Comparison of ENCODE assay signal across 10 mouse cellular contexts in genomic region chr5:43237238-43237637, GRCm38 (mm10). TPM values are rescaled to one million over a fixed set of nuclear protein-coding genes. Genes with fewer than 3 reads are reported as not detected.
DNase-seq lines count a peak whose midpoint lies in the region; ATAC-seq and TF ChIP-seq lines count a peak whose summit lies in the region.
"Had no signal": no experiment of that assay in that cellular context is flagged by ENCODE, and none has a peak within 500 bp of the region (broad histone marks: within the 10 kb centered on the region; RNA-seq: fewer than 3 reads in every experiment).

No protein-coding gene starts in this region.

- H3K4me2 ChIP-seq in heart, embryonic 14.5 days (ENCODE audit: low read length), result peak overlapping the region; percentile 68
- no peak overlapping the region for H3K4me2 ChIP-seq in midbrain, embryonic 11.5 days

- peak overlapping the region; percentile 19 to 93 for H3K4me3 ChIP-seq in heart, embryonic 14.5 days (ENCODE audit: control insufficient read depth in 1 of 2, insufficient read depth in 1 of 2, low read depth in 1 of 2, low read length in 2 of 2)
- H3K4me3 ChIP-seq in midbrain, embryonic 11.5 days (ENCODE audit: low read depth, low read length), result no peak overlapping the region

- H3K4me1 ChIP-seq in heart, embryonic 14.5 days (ENCODE audit: control insufficient read depth in 2 of 2, insufficient read depth in 2 of 2, low read length in 2 of 2), result peaks cover 2 to 18% of the 10 kb centered on the region in 2 experiments; a peak in 2 of 4 replicates
- no peaks in the 10 kb centered on the region; the same call in 1 of the 2 replicates for H3K4me1 ChIP-seq in midbrain, embryonic 11.5 days (ENCODE audit: control insufficient read depth, insufficient read depth, low read length)

- H3K27me3 ChIP-seq in heart, embryonic 14.5 days (ENCODE audit: control insufficient read depth, insufficient read depth, low read length), result no peaks in the 10 kb centered on the region
- no peaks in the 10 kb centered on the region for H3K27me3 ChIP-seq in midbrain, embryonic 11.5 days (ENCODE audit: control insufficient read depth, insufficient read depth, low read length)

- 0 out of 2 replicates have a peak, but pooled peaks cover 7% of the 10 kb centered on the region for H3K36me3 ChIP-seq in heart, embryonic 14.5 days (ENCODE audit: control insufficient read depth, insufficient read depth, low read length)
- H3K36me3 ChIP-seq in midbrain, embryonic 11.5 days (ENCODE audit: control insufficient read depth, insufficient read depth, low read length), result no peaks in the 10 kb centered on the region

- WGBS in heart, embryonic 14.5 days, result 36% methylated on average over 12 of the region's 12 CpGs
- WGBS in midbrain, embryonic 11.5 days, result 67% methylated on average over 12 of the region's 12 CpGs

- TF ChIP-seq CTCF in brain, embryonic 14.5 days (IDR thresholded peaks at IDR 0.05; ENCODE audit: borderline replicate concordance, extremely low read depth, insufficient read depth, insufficient read length), result no peak

- H3K27ac ChIP-seq in heart, embryonic 14.5 days (replicated peaks in 1 of 2; ENCODE audit: control insufficient read depth in 1 of 2, insufficient read depth in 1 of 2, low read depth in 2 of 2, low read length in 2 of 2), result 0 out of 4 replicates have a peak overlapping the region, but pooled peaks have one; percentile 27 to 48
- no peak overlapping the region for H3K27ac ChIP-seq in midbrain, embryonic 11.5 days (ENCODE audit: low read depth, low read length)
- H3K27ac ChIP-seq: kidney, postnatal 0 days; liver, embryonic 14.5 days had no signal

- no peak for ATAC-seq in heart, embryonic 14.5 days (ENCODE audit: insufficient number of reproducible peaks, insufficient read depth, low FRiP score, low read depth)
- no peak for ATAC-seq in midbrain, embryonic 11.5 days (ENCODE audit: low FRiP score)

- H3K9me3 ChIP-seq in heart, embryonic 14.5 days (ENCODE audit: control insufficient read depth, low read length), result no peaks in the 10 kb centered on the region
- no peaks in the 10 kb centered on the region for H3K9me3 ChIP-seq in midbrain, embryonic 11.5 days (ENCODE audit: control insufficient read depth, low read length)

- peak overlapping the region; percentile 98 for H3K9ac ChIP-seq in heart, embryonic 14.5 days (ENCODE audit: low read length)
- H3K9ac ChIP-seq in midbrain, embryonic 11.5 days (ENCODE audit: low read length), result no peak overlapping the region
- H3K9ac ChIP-seq: liver, embryonic 14.5 days had no signal

- peak; percentile 33 to 56 for DNase-seq in cerebellum, adult 18-20 months
- no peak for DNase-seq in cerebellum, postnatal 10 days
- DNase-seq in heart, adult 18-20 months, result no peak
- peak; percentile 9 for DNase-seq in brain, embryonic 14.5 days (ENCODE audit: low read depth)
- peak; percentile 69 for DNase-seq in midbrain, embryonic 11.5 days (ENCODE audit: low spot score, missing footprints)
- no peak for DNase-seq in frontal cortex, postnatal 25 days (ENCODE audit: low spot score in 2 of 2)
- DNase-seq in layer of hippocampus, adult 8-10 months (ENCODE audit: low spot score in 2 of 2), result no peak

- no peak for TF ChIP-seq POLR2A in brain, embryonic 14.5 days (IDR thresholded peaks at IDR 0.05; ENCODE audit: borderline replicate concordance, extremely low read depth, insufficient read depth, insufficient read length, poor library complexity, severe bottlenecking)

RNA-seq across cellular contexts. Expression of gene Cpeb2, which starts 4.3 kb away (rescaled TPM):
- 7.4 and 7.7 TPM in 2 replicates for polyA plus RNA-seq in heart, embryonic 14.5 days (2014; fragmentation: Nextera tagmentation; extraction: Ambion mirVana)
- total RNA-seq in heart, adult 18-20 months (2021), result 10 to 100 TPM; 20.6 to 24.8 TPM
- polyA plus RNA-seq in brain, embryonic 14.5 days (2012; rRNA removed), result 22.5 and 36.3 TPM in 2 replicates
- 5.0 and 6.4 TPM in 2 replicates for polyA plus RNA-seq in midbrain, embryonic 11.5 days (2014; fragmentation: Nextera tagmentation; extraction: Ambion mirVana)
- 10 to 100 TPM; 52.0 to 58.2 (median 56.1) TPM for total RNA-seq in layer of hippocampus, adult 8-10 months (2022)

Comparison
In these comparisons a context has a peak if more than half of its experiments do, and no peak if none do; other contexts are left out.
1. DNase-seq: peak in cerebellum, adult 18-20 months (2 of 2), brain, embryonic 14.5 days (single experiment) and midbrain, embryonic 11.5 days (single experiment); none in cerebellum, postnatal 10 days (0 of 2), heart, adult 18-20 months (0 of 2), frontal cortex, postnatal 25 days (0 of 2) and layer of hippocampus, adult 8-10 months (0 of 2).